Mouse (Mus musculus): ENCODE measurements around the gene Nfam1. TPM values are rescaled to one million over a fixed set of nuclear protein-coding genes. Genes with fewer than 3 reads are reported as not detected.

Gene Nfam1
- polyA plus RNA-seq (2012; rRNA removed), result 30.7 and 31.0 TPM in 2 replicates

GRCm38 (mm10) chr15:83032981-83033541 lies at the start of gene Nfam1:
Nfam1 (minus strand) TSS chr15:83033306.
- H3K4me1 ChIP-seq (ENCODE audit: control insufficient read depth, insufficient read depth, insufficient read length), result peaks cover 37% of the 10 kb centered on the region; the same call in 1 of the 2 replicates
- peak within 1 kb of the TSS; percentile 58 for H3K27ac ChIP-seq (ENCODE audit: insufficient read depth, low read length)
- TF ChIP-seq CTCF (IDR thresholded peaks at IDR 0.05; ENCODE audit: extremely low read depth, insufficient read depth, insufficient read length, insufficient replicate concordance) (no peak), POLR2A (IDR thresholded peaks at IDR 0.05; ENCODE audit: low read depth, low read length) (peak; percentile 25; the same call in 1 of the 2 replicates)
- no peaks in the 10 kb centered on the region for H3K36me3 ChIP-seq (ENCODE audit: control insufficient read depth, insufficient read depth, low read length)
- WGBS, result 17% methylated on average over 17 of the region's 17 CpGs
- peak within 1 kb of the TSS; percentile 54 for H3K4me3 ChIP-seq (ENCODE audit: extremely low read depth, insufficient read depth, insufficient read length)
- peak; percentile 36 to 59 for DNase-seq (ENCODE audit: low read depth in 1 of 2, low spot score in 2 of 2)
- H3K27me3 ChIP-seq (ENCODE audit: control insufficient read depth, insufficient read depth, low read length), result no peaks in the 10 kb centered on the region

DNA sequence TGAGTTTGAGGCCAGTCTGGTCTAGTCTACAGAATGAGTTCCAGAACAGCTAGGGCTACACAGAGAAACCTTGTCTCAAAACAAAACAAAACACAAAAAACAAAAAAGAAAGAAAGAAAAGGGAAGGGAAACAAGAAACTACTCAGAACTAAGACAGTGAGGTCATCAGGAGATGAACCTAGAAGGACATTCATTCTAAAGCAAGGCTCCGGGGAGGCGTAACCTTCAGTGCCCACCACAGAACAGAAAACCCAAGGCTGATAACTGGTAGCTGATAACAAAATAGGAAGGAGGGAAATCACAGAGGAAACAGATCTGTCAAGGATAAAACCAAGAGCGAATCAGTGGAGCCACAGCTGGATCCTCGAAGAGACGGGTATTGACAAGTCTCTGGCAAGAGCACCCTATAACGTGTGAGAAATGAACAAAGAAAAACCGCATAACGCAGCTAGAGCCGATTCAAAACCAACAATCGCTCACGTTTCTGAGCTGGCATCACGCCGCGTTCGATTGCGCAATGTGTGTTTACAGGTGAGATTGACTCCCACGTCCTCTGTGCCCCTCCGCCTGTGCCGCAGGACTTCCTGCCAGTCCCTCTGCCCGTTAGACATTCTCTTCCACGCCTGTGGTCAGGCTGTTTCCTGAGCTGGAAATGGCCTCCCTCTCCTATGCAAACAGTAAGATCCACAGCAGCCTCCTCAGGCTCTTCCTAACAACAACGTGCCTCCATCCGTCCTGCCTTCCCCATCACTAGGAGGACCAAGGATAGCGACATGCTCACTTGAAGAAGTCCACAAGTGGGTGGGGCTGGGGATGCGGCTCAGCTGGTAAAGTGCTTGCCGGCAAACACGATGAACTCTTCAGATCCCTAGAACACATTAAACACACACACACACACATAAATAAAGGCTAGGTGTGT lies 42.8 kb upstream of the Nfam1 start:
- peak; percentile 13 to 23 for DNase-seq (ENCODE audit: low read depth in 1 of 2, low spot score in 2 of 2)
- TF ChIP-seq CTCF (IDR thresholded peaks at IDR 0.05; ENCODE audit: extremely low read depth, insufficient read depth, insufficient read length, insufficient replicate concordance), result no peak
- H3K4me3 ChIP-seq (ENCODE audit: extremely low read depth, insufficient read depth, insufficient read length), result peak overlapping the region; percentile 24; the same call in 1 of the 2 replicates
- no peaks in the 10 kb centered on the region for H3K27me3 ChIP-seq (ENCODE audit: control insufficient read depth, insufficient read depth, low read length)
- no peak overlapping the region for H3K27ac ChIP-seq (ENCODE audit: insufficient read depth, low read length)
- H3K4me1 ChIP-seq (ENCODE audit: control insufficient read depth, insufficient read depth, insufficient read length), result peaks cover 3% of the 10 kb centered on the region; the same call in 1 of the 2 replicates
- 4% methylated on average over 27 of the region's 27 CpGs for WGBS
- H3K36me3 ChIP-seq (ENCODE audit: control insufficient read depth, insufficient read depth, low read length), result no peaks in the 10 kb centered on the region

GRCm38 (mm10) chr15:83074179-83074578 lies 41.1 kb upstream of the Nfam1 start:
- DNase-seq (ENCODE audit: low read depth in 1 of 2, low spot score in 2 of 2), result no peak

GRCm38 (mm10) chr15:83071752-83072151 lies 38.6 kb upstream of the Nfam1 start:
- H3K4me3 ChIP-seq (ENCODE audit: extremely low read depth, insufficient read depth, insufficient read length), result no peak overlapping the region
- no peaks in the 10 kb centered on the region for H3K4me1 ChIP-seq (ENCODE audit: control insufficient read depth, insufficient read depth, insufficient read length)
- H3K36me3 ChIP-seq (ENCODE audit: control insufficient read depth, insufficient read depth, low read length), result no peaks in the 10 kb centered on the region
- TF ChIP-seq CTCF (IDR thresholded peaks at IDR 0.05; ENCODE audit: extremely low read depth, insufficient read depth, insufficient read length, insufficient replicate concordance) (no peak), POLR2A (IDR thresholded peaks at IDR 0.05; ENCODE audit: low read depth, low read length) (no peak)
- 91% methylated on average over 5 of the region's 5 CpGs for WGBS
- H3K27me3 ChIP-seq (ENCODE audit: control insufficient read depth, insufficient read depth, low read length), result no peaks in the 10 kb centered on the region
- no peak for DNase-seq (ENCODE audit: low read depth in 1 of 2, low spot score in 2 of 2)
- H3K27ac ChIP-seq (ENCODE audit: insufficient read depth, low read length), result no peak overlapping the region

More at GRCm38 (mm10) chr15:83074179-83074578, 41.1 kb upstream of the Nfam1 start:
- Histone ChIP-seq H3K4me1 (ENCODE audit: control insufficient read depth, insufficient read depth, insufficient read length) (peaks cover 3% of the 10 kb centered on the region; the same call in 1 of the 2 replicates), H3K36me3 (ENCODE audit: control insufficient read depth, insufficient read depth, low read length) (no peaks in the 10 kb centered on the region), H3K27me3 (ENCODE audit: control insufficient read depth, insufficient read depth, low read length) (no peaks in the 10 kb centered on the region), H3K27ac (ENCODE audit: insufficient read depth, low read length) (no peak overlapping the region), H3K4me3 (ENCODE audit: extremely low read depth, insufficient read depth, insufficient read length) (no peak overlapping the region)
- 76% methylated on average over 4 of the region's 4 CpGs for WGBS
- TF ChIP-seq CTCF (IDR thresholded peaks at IDR 0.05; ENCODE audit: extremely low read depth, insufficient read depth, insufficient read length, insufficient replicate concordance), result no peak
- no peak for TF ChIP-seq POLR2A (IDR thresholded peaks at IDR 0.05; ENCODE audit: low read depth, low read length)

DNA sequence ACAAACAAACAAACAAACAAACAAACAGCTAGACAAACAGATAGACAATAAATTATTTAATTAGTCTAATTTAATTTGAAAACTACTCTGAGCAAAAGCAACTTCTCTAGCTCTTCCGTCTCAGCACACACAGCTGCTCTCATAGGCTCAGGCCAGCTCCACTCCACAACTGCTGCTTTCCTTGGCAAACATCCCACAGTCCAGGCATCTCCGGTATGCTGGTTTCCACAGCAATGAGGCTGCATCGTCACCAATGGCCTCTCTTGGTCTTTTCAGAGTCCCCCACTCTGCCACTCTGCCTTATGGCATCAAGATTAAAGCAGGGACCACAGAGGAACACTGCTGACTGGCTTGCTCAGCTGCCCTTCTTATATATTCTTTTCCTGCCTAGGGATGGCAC lies 37.8 kb upstream of the Nfam1 start:
- 90% methylated on average over 3 of the region's 3 CpGs for WGBS

GRCm38 (mm10) chr15:83068270-83068669 lies 35.2 kb upstream of the Nfam1 start:
- no peaks in the 10 kb centered on the region for H3K27me3 ChIP-seq (ENCODE audit: control insufficient read depth, insufficient read depth, low read length)
- TF ChIP-seq POLR2A (IDR thresholded peaks at IDR 0.05; ENCODE audit: low read depth, low read length) (no peak), CTCF (IDR thresholded peaks at IDR 0.05; ENCODE audit: extremely low read depth, insufficient read depth, insufficient read length, insufficient replicate concordance) (no peak)
- 94% methylated on average over 5 of the region's 5 CpGs for WGBS
- no peaks in the 10 kb centered on the region for H3K4me1 ChIP-seq (ENCODE audit: control insufficient read depth, insufficient read depth, insufficient read length)
- H3K36me3 ChIP-seq (ENCODE audit: control insufficient read depth, insufficient read depth, low read length), result no peaks in the 10 kb centered on the region
- no peak overlapping the region for H3K4me3 ChIP-seq (ENCODE audit: extremely low read depth, insufficient read depth, insufficient read length)
- H3K27ac ChIP-seq (ENCODE audit: insufficient read depth, low read length), result no peak overlapping the region
- DNase-seq (ENCODE audit: low read depth in 1 of 2, low spot score in 2 of 2), result no peak

More for the DNA sequence above, 37.8 kb upstream of the Nfam1 start:
- Histone ChIP-seq H3K36me3 (ENCODE audit: control insufficient read depth, insufficient read depth, low read length) (no peaks in the 10 kb centered on the region), H3K4me1 (ENCODE audit: control insufficient read depth, insufficient read depth, insufficient read length) (no peaks in the 10 kb centered on the region), H3K27ac (ENCODE audit: insufficient read depth, low read length) (no peak overlapping the region), H3K4me3 (ENCODE audit: extremely low read depth, insufficient read depth, insufficient read length) (no peak overlapping the region), H3K27me3 (ENCODE audit: control insufficient read depth, insufficient read depth, low read length) (no peaks in the 10 kb centered on the region)
- DNase-seq (ENCODE audit: low read depth in 1 of 2, low spot score in 2 of 2), result no peak
- no peak for TF ChIP-seq POLR2A (IDR thresholded peaks at IDR 0.05; ENCODE audit: low read depth, low read length)
- TF ChIP-seq CTCF (IDR thresholded peaks at IDR 0.05; ENCODE audit: extremely low read depth, insufficient read depth, insufficient read length, insufficient replicate concordance), result no peak
